Mouse (Mus musculus) CH12.LX (cell line): ENCODE measurements at regions not wholly inside any gene's neighbourhood (a gene's known extent, or its start where the extent isn't known, plus 50 kb on each side); places are given as distances from the start of the nearest gene placed in this dataset.

Experiments used
- EP300 ChIP-seq: IDR thresholded peaks from 2 replicates; pipeline ENCODE4 v1.6.1; 2011; ENCODE audit warnings: low read length, improper control_type of control experiment
- SIN3A ChIP-seq: IDR thresholded peaks from 2 replicates; pipeline ENCODE4 v1.6.1; 2012; ENCODE audit warnings: low read length, improper control_type of control experiment, inconsistent platforms

GRCm38 (mm10) chr2:148117420-148117819 is 70.7 kb upstream of the Foxa2 start:
- TF ChIP-seq SIN3A (no peak), EP300 (no peak)
